Mouse (Mus musculus) olfactory bulb, adult 2 months (tissue): ENCODE results near the gene Trafd1.

Experiments used
- CTCF ChIP-seq: fragments of 200-500 bp; IDR thresholded peaks from 2 replicates; pipeline ENCODE4 v1.5.1; 2012; ENCODE audit warnings: low read depth, mild to moderate bottlenecking, low read length, moderate library complexity; ENCODE audit not compliant: insufficient read depth
- POLR2A ChIP-seq: fragments of 200-500 bp; IDR thresholded peaks from 2 replicates; pipeline ENCODE4 v1.6.1; 2012; ENCODE audit warnings: mild to moderate bottlenecking, low read depth, low read length, moderate library complexity; ENCODE audit not compliant: insufficient read depth

GRCm38 (mm10) chr5:121398965-121399462, 13.6 kb upstream of the Trafd1 start:
- TF ChIP-seq CTCF = no peak
- TF ChIP-seq POLR2A = no peak
